Mouse (Mus musculus) liver, embryonic 11.5 days (tissue): ENCODE results near the gene Arpp21. TPM values are rescaled to one million over a fixed set of nuclear protein-coding genes. Genes with fewer than 3 reads are reported as not detected.

Experiments
- ATAC-seq: fragments of 200-750 bp; cut with Nextera tagmentation; replicated peaks from 2 replicates; pipeline ENCODE4 v1.8.0; 2017; ENCODE audit warnings: moderate number of reproducible peaks, mild to moderate bottlenecking, moderate TSS enrichment, moderate library complexity; ENCODE audit not compliant: low FRiP score
- DNase-seq: peaks from one replicate; pipeline ENCODE4 v3.0.0-alpha.2; 2017; ENCODE audit warnings: low spot score
- H3K27ac ChIP-seq: fragments of 300-500 bp; sonication (generic); 2 replicates; pipeline ENCODE4 v1.5.1; 2014; ENCODE audit warnings: mild to moderate bottlenecking, low read depth, low read length, control low read depth
- H3K27me3 ChIP-seq: fragments of 300-500 bp; sonication (generic); replicated peaks from 2 replicates; pipeline ENCODE4 v1.6.1; 2014; ENCODE audit warnings: low read length, mixed read lengths; ENCODE audit not compliant: control insufficient read depth, insufficient read depth
- H3K36me3 ChIP-seq: fragments of 300-500 bp; sonication (generic); 2 replicates; pipeline ENCODE4 v1.6.1; 2014; ENCODE audit warnings: mild to moderate bottlenecking, low read length, moderate library complexity, mixed read lengths; ENCODE audit not compliant: control insufficient read depth, insufficient read depth
- H3K4me1 ChIP-seq: fragments of 300-500 bp; sonication (generic); replicated peaks from 2 replicates; pipeline ENCODE4 v1.6.1; 2014; ENCODE audit warnings: low read length, mixed read lengths; ENCODE audit not compliant: control insufficient read depth, insufficient read depth
- H3K4me2 ChIP-seq: fragments of 300-500 bp; sonication (generic); 2 replicates; pipeline ENCODE4 v1.6.1; 2014; ENCODE audit warnings: mild to moderate bottlenecking, control low read depth, moderate library complexity
- H3K4me3 ChIP-seq: fragments of 300-500 bp; sonication (generic); 2 replicates; pipeline ENCODE4 v1.5.1; 2014; ENCODE audit warnings: low read depth, low read length, control low read depth
- H3K9ac ChIP-seq: fragments of 300-500 bp; sonication (generic); 2 replicates; pipeline ENCODE4 v1.6.1; 2014; ENCODE audit warnings: low read depth, low read length, control low read depth
- H3K9me3 ChIP-seq: fragments of 300-500 bp; sonication (generic); 2 replicates; pipeline ENCODE4 v1.6.1; 2016; ENCODE audit warnings: low read length, inconsistent platforms, mixed read lengths; ENCODE audit not compliant: control insufficient read depth
- WGBS: fragments of 180-500 bp; shearing (Covaris S2); extraction: QIAGEN DNeasy Blood & Tissue Kit; methylation state at CpG from one replicate; pipeline ENCODE4 v1.1.7; 2014; 5-methylcytosine and 5-hydroxymethylcytosine counted together
- polyA plus RNA-seq: library from polyadenylated mRNA; unstranded; fragments of >200 nt; fragmentation: Nextera tagmentation; extraction: Ambion mirVana; gene quantifications from 2 replicates; pipeline ENCODE4 v1.2.1, GENCODE M21; 2014

The Arpp21 gene
- polyA plus RNA-seq: 0.93 and 1.3 TPM in 2 replicates

DNA sequence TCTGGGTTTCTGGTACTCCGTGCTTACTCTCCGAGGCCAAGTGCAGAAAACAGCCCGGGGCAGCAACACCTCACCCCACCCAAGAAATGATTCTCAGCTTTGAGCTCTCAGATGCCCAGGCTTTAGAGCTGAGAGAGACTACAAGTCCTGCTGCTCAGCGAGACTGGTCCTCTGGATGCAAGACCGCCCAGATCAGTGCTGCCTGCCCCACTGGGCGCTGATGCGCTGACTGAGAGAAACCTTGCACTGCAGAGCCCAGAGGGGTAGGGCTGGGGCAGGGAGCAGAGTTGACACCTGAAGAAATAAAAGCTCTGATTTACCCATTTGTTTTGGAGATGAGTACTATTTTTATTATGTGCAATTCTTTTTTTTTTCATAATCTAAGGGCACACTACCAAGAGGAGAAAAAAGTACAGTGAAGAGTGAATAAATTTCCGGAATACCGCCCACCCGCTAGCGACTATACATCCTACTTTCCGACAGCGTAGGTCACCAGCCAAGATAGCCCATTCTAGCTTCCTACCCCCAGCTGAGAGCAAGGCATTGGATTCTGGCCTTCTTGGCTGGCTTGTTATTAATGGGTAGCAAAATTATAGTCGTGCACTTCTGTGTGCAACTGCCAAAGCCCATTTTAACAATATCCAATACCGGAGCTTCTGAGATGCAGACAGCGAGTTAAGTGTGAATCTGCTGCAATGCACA, at the start of gene Arpp21:
Gene Arpp21, minus strand, starts transcription at position 243 of the 702 bp plus-strand sequence.
- ATAC-seq (peak; percentile 47; the same call in 1 of the 2 replicates), DNase-seq (no peak)
- no peak within 1 kb of the TSS for H3K27ac ChIP-seq
- peaks cover 36% of the 10 kb centered on the region for H3K27me3 ChIP-seq
- no peaks in the 10 kb centered on the region for H3K9me3 ChIP-seq
- no peak within 1 kb of the TSS for H3K9ac ChIP-seq
- 26% methylated on average over 16 of the region's 16 CpGs for WGBS
- H3K4me3 ChIP-seq: peak within 1 kb of the TSS; percentile 40
- H3K4me2 ChIP-seq: peak within 1 kb of the TSS; percentile 73
- no peaks in the 10 kb centered on the region for H3K4me1 ChIP-seq
- H3K36me3 ChIP-seq: no peaks in the 10 kb centered on the region

- H3K36me3 ChIP-seq: no peaks in the 10 kb centered on the region
- WGBS: 82% methylated on average over 8 of the region's 8 CpGs
- H3K27ac ChIP-seq: no peak overlapping the region
- ATAC-seq (no peak), DNase-seq (no peak)
- no peak overlapping the region for H3K4me3 ChIP-seq
- no peak overlapping the region for H3K9ac ChIP-seq
- no peaks in the 10 kb centered on the region for H3K4me1 ChIP-seq
- H3K27me3 ChIP-seq: no peaks in the 10 kb centered on the region
- no peaks in the 10 kb centered on the region for H3K9me3 ChIP-seq
- no peak overlapping the region for H3K4me2 ChIP-seq
These were observed 36.8 kb upstream of the Arpp21 start for GRCm38 (mm10) chr9:112272426-112272969.

DNA sequence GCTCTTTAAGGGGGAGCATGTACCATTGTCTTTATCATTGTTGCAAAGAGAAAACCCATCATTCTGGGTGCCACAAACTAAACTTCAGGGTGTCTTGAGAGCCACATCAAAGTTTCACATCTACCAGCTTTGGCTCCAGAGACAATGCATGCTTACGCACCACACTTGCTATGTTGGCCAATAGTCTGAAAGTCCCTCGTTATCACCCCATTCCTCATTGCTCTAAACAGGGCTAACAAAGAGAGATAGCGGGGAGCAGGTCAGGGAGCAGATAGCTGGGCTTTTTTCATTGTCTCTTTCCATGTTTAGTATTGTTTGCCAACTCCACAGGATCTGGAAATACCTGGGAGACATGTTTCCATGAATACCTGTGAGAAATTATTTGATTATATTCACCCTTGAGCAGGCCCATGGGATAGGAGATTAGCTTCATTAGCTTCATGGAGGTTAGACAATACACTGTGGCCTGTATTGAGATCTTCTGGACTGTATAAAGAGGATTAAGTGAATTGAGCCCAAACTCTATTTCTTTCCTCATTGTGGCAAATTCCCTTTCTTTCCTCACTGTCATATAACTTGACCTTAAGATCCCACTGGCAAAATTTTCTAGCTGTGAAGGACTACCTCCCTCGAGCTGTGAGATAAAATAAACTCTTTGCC, 29.4 kb upstream of the Arpp21 start:
- 55% methylated on average over 4 of the region's 4 CpGs for WGBS
- no peaks in the 10 kb centered on the region for H3K36me3 ChIP-seq
- DNase-seq (no peak), ATAC-seq (peak; percentile 95)
- no peak overlapping the region for H3K9ac ChIP-seq
- no peak overlapping the region for H3K4me3 ChIP-seq
- no peaks in the 10 kb centered on the region for H3K4me1 ChIP-seq
- no peak overlapping the region for H3K27ac ChIP-seq
- H3K4me2 ChIP-seq: no peak overlapping the region; the same call in 1 of the 2 replicates
- H3K27me3 ChIP-seq: no peaks in the 10 kb centered on the region
- no peaks in the 10 kb centered on the region for H3K9me3 ChIP-seq

DNA sequence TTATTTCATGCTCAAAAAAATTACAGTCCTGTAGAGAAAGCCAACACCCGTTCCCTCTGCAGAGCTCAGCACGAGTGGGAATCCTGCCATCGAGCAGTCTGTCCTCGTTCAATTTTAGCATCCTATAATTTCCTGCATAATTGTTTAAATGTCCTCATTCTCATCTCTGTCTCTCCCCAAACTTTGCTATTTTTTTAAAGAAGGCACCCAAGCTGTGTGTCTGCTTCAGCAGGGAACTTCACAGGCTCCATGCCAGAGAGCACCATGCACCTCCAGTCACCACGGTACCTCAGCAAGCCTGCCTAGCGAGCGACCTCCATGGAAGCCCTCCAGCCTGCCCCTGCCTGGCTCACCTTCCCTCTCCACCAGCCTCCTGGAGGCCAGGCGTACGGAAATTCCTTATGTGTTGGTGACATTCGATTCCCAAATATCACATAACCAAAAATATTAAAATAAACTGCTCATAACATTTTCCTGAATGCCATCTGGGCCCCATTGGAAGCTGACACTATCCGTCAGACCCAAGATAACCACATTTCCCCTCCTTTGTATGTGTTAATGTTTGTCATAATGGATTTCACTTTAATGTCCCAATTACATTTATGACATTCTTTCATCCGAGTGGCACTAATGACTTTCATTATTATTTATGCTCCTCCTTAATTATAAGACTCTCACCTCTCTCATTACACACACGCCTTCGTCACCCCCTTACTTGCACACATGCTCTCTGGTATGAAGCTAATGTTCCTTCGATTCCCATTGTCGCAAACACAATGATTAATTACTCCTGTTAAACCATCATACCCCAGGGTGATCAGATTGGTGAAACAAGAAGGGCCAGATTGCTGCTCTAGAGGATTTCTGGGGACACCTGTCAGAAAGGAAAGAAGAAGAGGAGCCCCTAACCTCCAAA, 26.5 kb upstream of the Arpp21 start:
- H3K9me3 ChIP-seq: no peaks in the 10 kb centered on the region
- 85% methylated on average over 16 of the region's 16 CpGs for WGBS
- DNase-seq: no peak
- H3K4me3 ChIP-seq: no peak overlapping the region
- no peak overlapping the region for H3K27ac ChIP-seq
- ATAC-seq: no peak
- no peaks in the 10 kb centered on the region for H3K27me3 ChIP-seq
- no peak overlapping the region for H3K9ac ChIP-seq
- no peaks in the 10 kb centered on the region for H3K4me1 ChIP-seq
- no peaks in the 10 kb centered on the region for H3K36me3 ChIP-seq
- no peak overlapping the region for H3K4me2 ChIP-seq

- no peaks in the 10 kb centered on the region for H3K4me1 ChIP-seq
- no peak for ATAC-seq
- no peaks in the 10 kb centered on the region for H3K27me3 ChIP-seq
- H3K36me3 ChIP-seq: no peaks in the 10 kb centered on the region
- H3K9ac ChIP-seq: no peak overlapping the region
- no peak for DNase-seq
- H3K9me3 ChIP-seq: no peaks in the 10 kb centered on the region
- H3K27ac ChIP-seq: no peak overlapping the region
- 84% methylated on average over 2 of the region's 2 CpGs for WGBS
- H3K4me3 ChIP-seq: no peak overlapping the region
- H3K4me2 ChIP-seq: no peak overlapping the region
These were observed 25.8 kb upstream of the Arpp21 start for GRCm38 (mm10) chr9:112261556-112261955.

DNA sequence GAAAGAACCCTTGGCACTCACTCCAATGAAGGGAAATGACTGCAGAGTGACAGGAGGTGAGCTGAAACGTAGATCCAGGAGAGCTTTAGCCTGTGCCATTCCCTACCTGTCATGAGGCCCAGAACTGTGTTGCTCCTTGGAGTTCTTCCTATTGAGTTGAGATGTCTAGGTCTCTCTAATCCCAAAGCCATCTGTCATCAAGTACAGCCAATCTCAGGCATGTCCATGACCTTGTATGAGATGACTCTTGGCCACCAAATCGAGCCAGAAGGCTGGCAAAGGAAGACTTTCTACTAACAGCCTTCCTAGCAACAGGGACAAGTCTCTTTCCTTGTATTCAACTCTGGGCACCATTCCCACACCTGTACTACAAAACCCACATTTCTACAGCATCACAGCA, 25.0 kb upstream of the Arpp21 start:
- no peaks in the 10 kb centered on the region for H3K9me3 ChIP-seq
- H3K4me2 ChIP-seq: no peak overlapping the region
- H3K9ac ChIP-seq: no peak overlapping the region
- ATAC-seq: no peak
- H3K36me3 ChIP-seq: no peaks in the 10 kb centered on the region
- 69% methylated on average over 2 of the region's 2 CpGs for WGBS
- H3K4me1 ChIP-seq: no peaks in the 10 kb centered on the region
- DNase-seq: no peak
- no peak overlapping the region for H3K4me3 ChIP-seq
- no peaks in the 10 kb centered on the region for H3K27me3 ChIP-seq
- H3K27ac ChIP-seq: no peak overlapping the region

DNA sequence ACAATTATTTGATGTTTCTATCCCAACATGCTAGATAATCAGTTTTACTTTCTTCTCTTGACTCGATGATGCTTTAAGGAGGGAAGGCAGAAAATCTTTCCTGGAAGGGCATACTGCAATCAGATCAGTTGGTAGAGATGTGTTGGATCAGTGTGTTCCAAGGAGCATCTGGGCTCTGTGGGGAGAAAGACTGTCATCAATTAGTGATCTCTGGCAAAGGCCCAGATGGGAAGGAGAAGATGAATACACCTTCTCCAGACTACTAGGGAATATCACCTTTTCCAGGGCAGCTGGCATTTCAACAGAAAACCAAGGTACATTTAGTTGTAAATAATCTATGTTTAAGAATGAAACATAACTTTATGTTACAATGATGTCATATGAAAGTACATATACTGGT, 22.8 kb upstream of the Arpp21 start:
- Histone ChIP-seq H3K36me3 (no peaks in the 10 kb centered on the region), H3K4me3 (no peak overlapping the region), H3K9me3 (no peaks in the 10 kb centered on the region), H3K27ac (no peak overlapping the region), H3K9ac (no peak overlapping the region), H3K4me2 (no peak overlapping the region), H3K27me3 (no peaks in the 10 kb centered on the region), H3K4me1 (no peaks in the 10 kb centered on the region)
- DNase-seq: no peak
- WGBS: 74% methylated on average over 1 of the region's 1 CpGs
- ATAC-seq: no peak

GRCm38 (mm10) chr9:112255971-112256370, 20.2 kb upstream of the Arpp21 start:
- Histone ChIP-seq H3K36me3 (no peaks in the 10 kb centered on the region), H3K4me3 (no peak overlapping the region), H3K27me3 (no peaks in the 10 kb centered on the region), H3K9me3 (no peaks in the 10 kb centered on the region), H3K27ac (no peak overlapping the region), H3K9ac (no peak overlapping the region), H3K4me1 (no peaks in the 10 kb centered on the region), H3K4me2 (no peak overlapping the region)
- WGBS: 67% methylated on average over 2 of the region's 2 CpGs
- DNase-seq (no peak), ATAC-seq (no peak)
